Mouse (Mus musculus): ENCODE measurements at regions not wholly inside any gene's neighbourhood (a gene's known extent, or its start where the extent isn't known, plus 50 kb on each side); places are given as distances from the start of the nearest gene placed in this dataset. TPM values are rescaled to one million over a fixed set of nuclear protein-coding genes. Genes with fewer than 3 reads are reported as not detected.

DNA sequence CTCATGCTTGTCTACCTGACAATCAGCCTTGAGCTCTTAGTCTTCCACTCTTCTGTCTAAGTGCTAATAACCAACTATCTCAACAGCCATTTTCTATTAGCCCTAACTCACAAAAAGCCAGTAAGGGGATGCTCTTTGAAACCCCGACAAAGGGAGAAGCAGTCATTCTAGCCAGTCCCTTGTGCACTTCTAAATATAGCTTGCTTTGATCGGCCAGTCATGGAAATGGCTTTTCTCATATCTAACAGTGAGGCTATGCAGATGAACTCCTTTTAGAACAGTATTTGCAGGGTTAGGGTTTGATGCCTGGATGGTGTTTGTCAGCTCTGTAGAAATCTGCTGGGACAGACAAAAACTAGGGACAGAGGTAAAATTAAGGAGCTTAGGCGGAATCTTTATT lies 54.5 kb upstream of the Arg1 start:
- Histone ChIP-seq H3K9me3 (no peaks in the 10 kb centered on the region), H3K27me3 (no peaks in the 10 kb centered on the region), H3K27ac (replicated peaks) (no peak overlapping the region), H3K36me3 (no peaks in the 10 kb centered on the region), H3K4me2 (no peak overlapping the region), H3K9ac (no peak overlapping the region), H3K4me3 (no peak overlapping the region), H3K4me1 (replicated peaks) (no peaks in the 10 kb centered on the region)
- WGBS: 79% methylated on average over 3 of the region's 3 CpGs
- ATAC-seq (ENCODE audit: low FRiP score, low read depth): no peak

Small RNAs in the stretch of these regions (microRNA-seq; reads per million reads assigned to microRNA genes)
- gene Gm22566: not detected

All from hindbrain, embryonic 15.5 days (tissue).